Mouse (Mus musculus) forebrain, postnatal 0 days (tissue): ENCODE measurements at regions not wholly inside any gene's neighbourhood (a gene's known extent, or its start where the extent isn't known, plus 50 kb on each side); places are given as distances from the start of the nearest gene placed in this dataset.

ENCODE experiments used
- ATAC-seq: fragments of 200-750 bp; cut with Nextera tagmentation; 2 replicates; pipeline ENCODE4 v1.8.0; 2017; ENCODE audit warnings: mild to moderate bottlenecking, moderate library complexity
- DNase-seq: peaks from one replicate; pipeline ENCODE4 v3.0.0-alpha.2; 2015
- H3K27ac ChIP-seq: fragments of 300-500 bp; sonication (generic); 2 replicates; pipeline ENCODE4 v1.5.1; 2014; ENCODE audit warnings: low read depth, mild to moderate bottlenecking, antibody characterized with exemption, low read length, moderate library complexity, mixed read lengths
- H3K27me3 ChIP-seq: fragments of 300-500 bp; sonication (generic); 2 replicates; pipeline ENCODE4 v1.6.1; 2014; ENCODE audit warnings: mild to moderate bottlenecking, low read length, mixed read lengths; ENCODE audit not compliant: insufficient read depth
- H3K36me3 ChIP-seq: fragments of 300-500 bp; sonication (generic); 2 replicates; pipeline ENCODE4 v1.6.1; 2014; ENCODE audit warnings: mild to moderate bottlenecking, moderate library complexity; ENCODE audit not compliant: insufficient read depth
- H3K4me1 ChIP-seq: fragments of 300-500 bp; sonication (generic); 2 replicates; pipeline ENCODE4 v1.6.1; 2014; ENCODE audit warnings: antibody characterized with exemption; ENCODE audit not compliant: insufficient read depth
- H3K4me2 ChIP-seq: fragments of 300-500 bp; sonication (generic); 2 replicates; pipeline ENCODE4 v1.6.1; 2014; ENCODE audit warnings: low read depth, mild to moderate bottlenecking, moderate library complexity
- H3K4me3 ChIP-seq: fragments of 300-500 bp; sonication (generic); 2 replicates; pipeline ENCODE4 v1.5.1; 2014; ENCODE audit warnings: low read depth, low read length, mixed read lengths
- H3K9ac ChIP-seq: fragments of 300-500 bp; sonication (generic); 2 replicates; pipeline ENCODE4 v1.6.1; 2014; ENCODE audit warnings: mild to moderate bottlenecking
- H3K9me3 ChIP-seq: fragments of 300-500 bp; sonication (generic); 2 replicates; pipeline ENCODE4 v1.6.1; 2016; ENCODE audit warnings: low read length
- CTCF ChIP-seq: sonication (generic); IDR thresholded peaks from 2 replicates; pipeline ENCODE4 v1.5.1; 2016; ENCODE audit warnings: antibody characterized with exemption, control low read depth, low read depth
- WGBS: fragments of 180-500 bp; shearing (Covaris S2); extraction: QIAGEN DNeasy Blood & Tissue Kit; methylation state at CpG from one replicate; pipeline ENCODE4 v1.1.7; 2014; 5-methylcytosine and 5-hydroxymethylcytosine counted together

DNA sequence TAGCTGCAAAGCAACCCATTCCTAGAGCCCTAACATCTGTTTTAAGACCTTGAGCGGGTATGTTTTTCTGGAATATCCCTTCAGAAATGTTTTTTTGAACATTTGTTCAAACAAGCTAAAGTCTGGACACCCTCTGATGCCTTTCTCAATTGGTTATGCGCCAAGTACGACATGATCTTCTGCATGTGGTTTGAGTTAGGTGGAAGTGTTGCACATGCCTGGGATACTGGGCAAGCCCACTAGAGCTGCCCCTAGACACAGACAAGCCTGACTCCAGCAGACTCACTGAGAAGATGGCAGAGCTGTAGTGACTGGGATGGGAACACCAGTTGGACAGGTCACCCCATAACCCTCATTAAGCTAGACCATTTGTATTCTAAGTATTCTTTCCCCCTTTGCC, 153.2 kb upstream of the Cypt2 start:
- no peak for ATAC-seq

DNA sequence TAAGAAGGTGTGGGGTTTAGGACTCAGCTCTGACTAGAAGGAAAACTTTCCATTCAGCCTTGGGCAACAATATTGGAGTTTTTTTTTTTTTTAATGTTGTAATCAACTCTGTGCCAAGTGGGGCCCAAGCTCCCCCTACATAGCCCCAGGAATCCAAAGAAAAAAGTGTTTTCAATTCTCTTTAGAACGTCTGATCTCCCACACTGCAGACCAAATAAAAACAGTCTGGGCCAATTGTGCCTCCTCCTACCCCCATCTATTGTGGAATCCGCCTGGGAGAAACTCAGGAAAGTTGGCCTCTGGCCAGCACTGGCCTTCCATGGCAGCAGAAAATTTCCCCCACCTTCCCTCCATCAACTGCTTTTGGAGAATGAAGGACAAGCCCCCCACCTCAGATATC, 133.3 kb upstream of the Cypt2 start:
- Histone ChIP-seq H3K9ac (no peak overlapping the region), H3K9me3 (no peaks in the 10 kb centered on the region), H3K4me3 (no peak overlapping the region), H3K4me2 (no peak overlapping the region), H3K4me1 (no peaks in the 10 kb centered on the region), H3K36me3 (no peaks in the 10 kb centered on the region), H3K27me3 (no peaks in the 10 kb centered on the region), H3K27ac (no peak overlapping the region)
- ATAC-seq (no peak), DNase-seq (no peak)
- WGBS, result 26% methylated on average over 2 of the region's 2 CpGs
- TF ChIP-seq CTCF, result no peak

More for the DNA sequence above, 153.2 kb upstream of the Cypt2 start:
- H3K9ac ChIP-seq, result no peak overlapping the region
- no peak overlapping the region for H3K4me3 ChIP-seq
- no peaks in the 10 kb centered on the region for H3K27me3 ChIP-seq
- no peak overlapping the region for H3K4me2 ChIP-seq
- TF ChIP-seq CTCF, result no peak
- H3K36me3 ChIP-seq, result no peaks in the 10 kb centered on the region
- 86% methylated on average over 3 of the region's 3 CpGs for WGBS
- H3K4me1 ChIP-seq, result no peaks in the 10 kb centered on the region
- no peaks in the 10 kb centered on the region for H3K9me3 ChIP-seq
- H3K27ac ChIP-seq, result no peak overlapping the region
- DNase-seq, result no peak

DNA sequence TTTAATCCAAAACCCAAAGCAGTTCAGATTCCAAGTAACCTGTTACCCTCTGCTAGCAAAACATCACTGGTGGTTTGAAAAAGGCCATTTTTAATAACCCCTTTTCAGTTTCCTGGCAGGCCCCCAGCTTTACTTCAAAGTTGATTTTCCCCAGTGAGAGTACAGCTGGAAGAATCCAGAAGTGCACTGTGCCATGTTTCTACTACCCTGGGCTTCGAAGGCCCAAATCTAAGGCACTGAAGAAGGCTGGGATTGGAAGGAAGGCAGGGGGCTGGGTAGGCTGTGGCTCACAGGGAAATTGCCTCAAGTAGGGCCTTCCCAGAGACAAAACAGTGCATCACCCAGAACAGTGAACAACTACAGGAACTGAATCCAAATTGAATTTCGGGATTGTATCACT, 131.6 kb upstream of the Cypt2 start:
- no peak overlapping the region for H3K4me2 ChIP-seq
- H3K4me3 ChIP-seq, result no peak overlapping the region
- no peak for DNase-seq
- no peaks in the 10 kb centered on the region for H3K36me3 ChIP-seq
- no peak for ATAC-seq
- no peaks in the 10 kb centered on the region for H3K4me1 ChIP-seq
- TF ChIP-seq CTCF, result no peak
- H3K27me3 ChIP-seq, result no peaks in the 10 kb centered on the region
- no peak overlapping the region for H3K9ac ChIP-seq
- no peaks in the 10 kb centered on the region for H3K9me3 ChIP-seq
- WGBS, result 71% methylated on average over 2 of the region's 2 CpGs
- H3K27ac ChIP-seq, result no peak overlapping the region

DNA sequence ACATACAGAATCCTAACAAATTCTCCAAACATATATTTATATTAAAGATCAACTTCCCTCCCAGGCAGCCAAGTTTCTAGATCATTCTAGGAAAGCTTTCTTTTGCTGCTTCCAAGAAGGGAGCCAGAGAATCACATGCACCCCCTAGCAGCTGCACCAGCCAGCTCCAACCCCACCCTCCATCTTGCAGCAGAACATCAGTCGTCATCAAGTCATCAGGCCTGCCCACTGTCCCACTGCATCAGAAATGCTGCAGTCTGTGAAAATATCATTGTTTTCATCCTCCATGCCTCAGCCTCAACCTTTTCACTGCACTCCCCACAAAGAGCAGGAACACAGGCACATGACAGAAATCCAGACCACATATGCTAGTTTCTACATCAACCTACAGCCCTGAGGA, 109.1 kb upstream of the Cypt2 start:
- no peak for TF ChIP-seq CTCF
- H3K9ac ChIP-seq, result peak overlapping the region; percentile 10; the same call in 1 of the 2 replicates
- H3K27ac ChIP-seq, result peak overlapping the region; percentile 42
- ATAC-seq, result no peak
- H3K4me3 ChIP-seq, result peak overlapping the region; percentile 36
- peak overlapping the region; percentile 44 for H3K4me2 ChIP-seq
- no peaks in the 10 kb centered on the region for H3K36me3 ChIP-seq
- H3K9me3 ChIP-seq, result no peaks in the 10 kb centered on the region
- H3K4me1 ChIP-seq, result 0 out of 2 replicates have a peak, but pooled peaks cover 6% of the 10 kb centered on the region
- H3K27me3 ChIP-seq, result no peaks in the 10 kb centered on the region
- peak; percentile 5 for DNase-seq
- WGBS, result 24% methylated on average over 1 of the region's 1 CpGs

- Histone ChIP-seq H3K4me3 (peak overlapping the region; percentile 36), H3K9ac (peak overlapping the region; percentile 51), H3K9me3 (no peaks in the 10 kb centered on the region), H3K4me1 (0 out of 2 replicates have a peak, but pooled peaks cover 6% of the 10 kb centered on the region), H3K36me3 (no peaks in the 10 kb centered on the region), H3K4me2 (peak overlapping the region; percentile 44), H3K27me3 (no peaks in the 10 kb centered on the region), H3K27ac (peak overlapping the region; percentile 92)
- no peak for TF ChIP-seq CTCF
- peak; percentile 7 for DNase-seq
- peak; percentile 36; the same call in 1 of the 2 replicates for ATAC-seq
These were observed 108.5 kb upstream of the Cypt2 start for GRCm38 (mm10) chrX:105391029-105391428.

DNA sequence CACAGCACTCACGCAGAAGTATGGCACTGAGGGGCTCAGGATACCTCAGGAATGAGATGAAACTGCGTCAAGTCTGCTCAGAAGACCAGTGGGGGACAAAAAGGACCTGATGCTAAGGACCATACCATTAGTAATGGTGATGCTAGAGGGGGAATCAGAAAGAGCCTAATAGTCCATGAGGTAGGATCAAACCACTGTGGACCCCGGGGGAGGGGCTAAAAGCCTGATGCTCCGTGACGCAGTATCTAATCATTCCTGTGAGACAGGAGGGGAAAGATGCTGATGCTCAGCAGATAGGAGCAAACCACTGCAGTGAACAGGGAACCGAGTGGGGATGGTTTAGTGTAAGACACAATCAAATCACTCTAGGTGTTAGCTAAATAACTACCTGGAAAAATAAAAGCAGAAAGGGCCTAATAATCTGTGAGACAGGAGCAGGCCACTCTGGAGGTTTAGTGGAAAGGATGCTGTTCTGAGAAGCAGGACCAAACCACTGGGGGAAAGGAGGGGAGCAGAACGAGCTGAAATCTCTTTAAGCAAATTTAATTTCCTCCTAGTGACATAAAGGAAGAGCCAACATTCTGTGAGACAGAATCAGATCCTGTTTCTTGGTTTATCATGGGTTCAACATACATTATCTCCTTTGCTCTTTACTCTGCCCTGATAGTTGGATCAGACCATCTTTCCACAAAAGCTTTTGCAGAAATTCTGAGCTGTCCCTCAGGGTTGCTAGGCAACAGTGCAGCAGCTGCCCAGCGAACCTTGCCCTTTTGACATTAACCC, 107.7 kb upstream of the Cypt2 start:
- peak overlapping the region; percentile 51 for H3K9ac ChIP-seq
- DNase-seq (peak; percentile 92), ATAC-seq (peak; percentile 98)
- peak overlapping the region; percentile 36 for H3K4me3 ChIP-seq
- WGBS, result 28% methylated on average over 8 of the region's 8 CpGs
- H3K9me3 ChIP-seq, result no peaks in the 10 kb centered on the region
- peak overlapping the region; percentile 92 for H3K27ac ChIP-seq
- H3K4me1 ChIP-seq, result 0 out of 2 replicates have a peak, but pooled peaks cover 6% of the 10 kb centered on the region
- H3K27me3 ChIP-seq, result no peaks in the 10 kb centered on the region
- peak overlapping the region; percentile 44 for H3K4me2 ChIP-seq
- H3K36me3 ChIP-seq, result no peaks in the 10 kb centered on the region
- TF ChIP-seq CTCF, result no peak

DNA sequence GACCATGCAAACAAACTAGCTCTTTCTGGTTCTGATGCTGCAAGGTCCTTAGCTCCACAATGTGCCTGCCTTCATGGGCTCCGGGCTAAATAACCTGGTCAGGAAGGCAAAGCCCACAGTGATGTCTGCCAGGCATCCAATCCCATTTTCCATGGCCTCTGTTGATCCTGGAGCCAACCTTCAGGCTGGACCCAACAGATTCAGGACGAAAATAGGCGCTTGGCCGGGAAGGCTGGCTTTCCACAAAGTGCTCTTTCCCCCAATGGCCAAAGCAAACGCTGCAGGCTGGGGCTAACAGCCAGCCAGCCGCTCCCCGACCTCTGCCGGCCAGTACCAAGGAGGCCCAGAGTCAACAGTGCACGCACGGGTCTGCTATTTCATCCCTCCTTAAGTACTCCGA, 106.3 kb upstream of the Cypt2 start:
- Histone ChIP-seq H3K4me3 (no peak overlapping the region), H3K9me3 (no peaks in the 10 kb centered on the region), H3K27me3 (no peaks in the 10 kb centered on the region), H3K4me1 (0 out of 2 replicates have a peak, but pooled peaks cover 6% of the 10 kb centered on the region), H3K36me3 (no peaks in the 10 kb centered on the region), H3K27ac (no peak overlapping the region), H3K4me2 (no peak overlapping the region), H3K9ac (no peak overlapping the region)
- TF ChIP-seq CTCF, result no peak
- WGBS, result 53% methylated on average over 11 of the region's 11 CpGs
- no peak for ATAC-seq
- no peak for DNase-seq
